Mouse (Mus musculus) liver, adult 2 months (tissue): ENCODE results near the gene Aspscr1. TPM values are rescaled to one million over a fixed set of nuclear protein-coding genes. Genes with fewer than 3 reads are reported as not detected.

ENCODE experiments used
- DNase-seq: peaks from one replicate; pipeline ENCODE4 v3.0.0-alpha.2; 2011; ENCODE audit warnings: low read depth, low spot score; ENCODE audit errors: extremely low read depth
- H3K27ac ChIP-seq: fragments of 200-500 bp; replicated peaks from 2 replicates; pipeline ENCODE4 v1.5.1; 2012; ENCODE audit warnings: low read depth, mild to moderate bottlenecking, control low read depth, inconsistent platforms, low read length; ENCODE audit not compliant: insufficient read depth
- H3K27me3 ChIP-seq: fragments of 200-500 bp; 2 replicates; pipeline ENCODE4 v1.6.1; 2012; ENCODE audit warnings: mild to moderate bottlenecking, moderate library complexity, low read length, inconsistent platforms; ENCODE audit not compliant: control insufficient read depth, insufficient read depth
- H3K36me3 ChIP-seq: fragments of 200-500 bp; 2 replicates; pipeline ENCODE4 v1.6.1; 2012; ENCODE audit warnings: low read length, inconsistent platforms; ENCODE audit not compliant: control insufficient read depth, insufficient read depth
- H3K4me1 ChIP-seq: fragments of 200-500 bp; 2 replicates; pipeline ENCODE4 v1.6.1; 2011; ENCODE audit warnings: low read length; ENCODE audit not compliant: control insufficient read depth, insufficient read depth
- H3K4me3 ChIP-seq: fragments of 200-500 bp; 2 replicates; pipeline ENCODE4 v1.5.1; 2011; ENCODE audit warnings: low read depth, mild to moderate bottlenecking, control low read depth, low read length, moderate library complexity; ENCODE audit not compliant: insufficient read depth
- H3K79me2 ChIP-seq: fragments of 200-500 bp; 2 replicates; pipeline ENCODE4 v1.6.1; 2012; ENCODE audit warnings: inconsistent platforms, mild to moderate bottlenecking, low read length, moderate library complexity; ENCODE audit not compliant: control insufficient read depth, insufficient read depth
- H3K9ac ChIP-seq: fragments of 200-500 bp; 2 replicates; pipeline ENCODE4 v1.6.1; 2012; ENCODE audit warnings: low read depth, mild to moderate bottlenecking, control low read depth, inconsistent platforms, low read length
- CTCF ChIP-seq: fragments of 200-500 bp; IDR thresholded peaks from 2 replicates; pipeline ENCODE4 v1.5.1; 2011; ENCODE audit warnings: low read depth, low read length, control low read depth
- POLR2A ChIP-seq: fragments of 200-500 bp; IDR thresholded peaks from 2 replicates; pipeline ENCODE4 v1.6.1; 2011; ENCODE audit warnings: low read length, control low read depth; ENCODE audit not compliant: insufficient read depth; ENCODE audit errors: extremely low read depth
- WGBS: fragments of 180-500 bp; shearing (Covaris S2); methylation state at CpG from one replicate; pipeline ENCODE4 v1.1.7; 2018; 5-methylcytosine and 5-hydroxymethylcytosine counted together
- polyA plus RNA-seq: library from polyadenylated mRNA; depleted of rRNA; stranded (reverse); fragments of >200 nt; gene quantifications from 2 replicates; pipeline ENCODE4 v1.2.3, GENCODE M21; 2012
- total RNA-seq: library from RNA; depleted of rRNA; stranded (reverse); fragments of >200 nt; gene quantifications from 2 replicates; pipeline ENCODE4 v1.2.3, GENCODE M21; 2014

Aspscr1 gene
- total and polyA plus RNA-seq, 2 experiments = 49.3 to 142 TPM

DNA sequence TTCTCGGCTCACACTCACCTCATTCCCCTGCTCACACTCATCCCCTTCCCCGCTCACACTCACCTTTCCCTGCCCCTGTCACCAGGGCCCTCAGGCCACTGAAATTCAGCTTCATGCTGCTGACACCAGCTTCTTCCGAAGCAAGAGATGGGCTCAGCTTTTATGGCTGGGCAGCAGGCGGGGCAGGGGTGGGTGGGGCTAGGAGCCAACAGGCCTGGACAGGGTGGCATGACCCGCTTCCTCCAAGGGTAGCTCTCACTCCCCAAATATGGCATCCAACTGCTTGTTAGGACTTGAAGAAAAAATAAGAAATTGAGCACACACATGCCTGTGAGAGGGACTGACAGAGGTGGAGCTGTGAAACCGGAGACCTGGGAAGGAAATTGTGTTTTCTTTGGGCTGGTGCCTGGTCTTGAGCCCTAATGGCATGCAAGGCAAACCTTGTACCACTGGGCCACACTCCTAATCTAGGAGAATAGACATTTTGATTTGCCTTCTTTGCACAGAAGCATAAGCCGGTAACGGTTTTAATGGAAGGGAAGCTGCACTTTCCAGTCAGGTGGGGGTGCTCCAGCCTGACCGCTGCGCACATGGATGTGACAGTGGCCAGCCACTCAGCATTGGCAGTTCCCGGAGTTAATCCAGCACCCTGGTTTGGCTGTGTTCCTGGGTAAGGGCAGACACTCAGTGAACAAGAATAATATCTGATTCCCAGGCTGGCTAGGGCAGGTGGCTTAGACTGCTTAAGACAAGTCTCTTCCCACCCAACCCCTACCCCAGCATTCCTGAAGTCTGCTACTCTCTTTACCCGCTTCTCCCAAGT is 59.3 kb downstream of the Aspscr1 start, which contains the start of gene Cbr2:
Cbr2 (minus strand) TSS at position 257 of the 823 bp plus-strand sequence.
- Histone ChIP-seq H3K27me3 (no peaks in the 10 kb centered on the region), H3K4me3 (no peak within 1 kb of the TSS), H3K36me3 (no peaks in the 10 kb centered on the region), H3K27ac (no peak within 1 kb of the TSS), H3K9ac (no peak within 1 kb of the TSS), H3K4me1 (peaks cover 3% of the 10 kb centered on the region; the same call in 1 of the 2 replicates), H3K79me2 (no peaks in the 10 kb centered on the region)
- WGBS = 88% methylated on average over 12 of the region's 12 CpGs
- no peak for DNase-seq
- TF ChIP-seq CTCF (no peak), POLR2A (no peak)

DNA sequence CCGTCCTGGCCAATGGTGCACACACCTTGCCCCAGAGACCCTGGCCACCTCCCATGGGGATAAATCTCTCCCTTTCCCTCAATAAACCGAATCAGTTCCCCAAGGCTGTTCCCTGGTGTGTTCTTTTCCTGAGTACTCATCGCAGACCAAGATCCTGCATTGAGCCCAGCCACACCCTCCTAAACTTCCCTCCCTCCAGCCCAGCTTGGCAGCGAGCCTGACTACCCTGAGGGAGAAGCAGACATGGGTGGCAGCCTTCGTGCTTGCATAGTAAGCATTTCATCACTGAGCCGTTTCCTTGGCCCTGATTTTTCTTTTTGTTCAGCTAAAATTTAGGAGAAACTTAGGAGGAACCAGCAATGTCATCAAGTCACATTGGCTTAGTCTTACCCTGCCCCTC is 60.7 kb downstream of the Aspscr1 start:
- DNase-seq = peak; percentile 38
- no peak for TF ChIP-seq CTCF
- no peak for TF ChIP-seq POLR2A

DNA sequence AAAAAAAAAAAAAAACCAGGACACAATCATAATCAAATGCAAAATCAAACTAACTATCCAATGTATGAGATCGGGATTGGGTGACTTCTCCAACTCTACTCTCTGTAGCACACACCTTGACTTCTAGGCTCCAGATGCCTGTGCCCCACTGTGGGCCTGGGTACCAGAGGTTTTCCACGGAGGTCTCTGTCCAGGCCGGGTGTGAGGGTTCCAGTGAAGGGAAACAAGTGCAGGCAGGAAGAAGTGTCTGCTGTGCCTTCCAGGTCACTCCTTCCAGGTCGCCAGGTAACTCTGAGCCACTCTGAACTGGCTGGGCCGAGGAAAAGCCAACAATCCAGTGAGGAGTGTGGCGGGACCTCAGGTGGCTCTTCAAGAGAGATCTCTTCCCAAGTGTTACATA is 63.7 kb downstream of the Aspscr1 start:
- Histone ChIP-seq H3K36me3 (no peaks in the 10 kb centered on the region), H3K4me1 (no peaks in the 10 kb centered on the region), H3K27me3 (no peaks in the 10 kb centered on the region), H3K79me2 (no peaks in the 10 kb centered on the region), H3K27ac (no peak overlapping the region), H3K9ac (no peak overlapping the region), H3K4me3 (no peak overlapping the region)
- no peak for TF ChIP-seq CTCF
- TF ChIP-seq POLR2A = no peak
- WGBS = 79% methylated on average over 6 of the region's 6 CpGs
- DNase-seq = no peak

More for the DNA sequence above, 60.7 kb downstream of the Aspscr1 start:
- Histone ChIP-seq H3K36me3 (no peaks in the 10 kb centered on the region), H3K4me3 (no peak overlapping the region), H3K27ac (no peak overlapping the region), H3K27me3 (no peaks in the 10 kb centered on the region), H3K9ac (no peak overlapping the region), H3K79me2 (no peaks in the 10 kb centered on the region), H3K4me1 (peaks cover 3% of the 10 kb centered on the region; the same call in 1 of the 2 replicates)
- 49% methylated on average over 6 of the region's 6 CpGs for WGBS

DNA sequence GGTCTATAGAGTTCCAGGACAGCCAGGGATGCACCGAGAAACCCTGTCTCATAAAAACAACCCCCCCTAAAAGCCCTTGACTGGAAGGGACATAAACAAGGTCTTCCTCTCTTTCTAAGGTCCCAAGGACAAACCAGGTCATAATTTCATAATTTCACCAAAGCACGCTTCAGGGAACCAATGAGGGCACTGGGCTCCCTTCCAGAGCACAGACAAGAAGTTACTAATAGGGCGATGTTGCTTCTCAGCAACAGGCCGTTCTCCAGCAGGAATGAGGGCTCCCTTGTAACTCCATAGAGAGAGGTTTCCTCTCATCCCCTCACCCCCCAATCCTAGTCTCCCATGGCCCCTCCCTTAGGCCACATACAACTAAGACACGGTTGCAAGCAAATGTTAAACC is 68.2 kb downstream of the Aspscr1 start:
- no peaks in the 10 kb centered on the region for H3K4me1 ChIP-seq
- WGBS = 89% methylated on average over 5 of the region's 5 CpGs
- no peaks in the 10 kb centered on the region for H3K36me3 ChIP-seq
- H3K4me3 ChIP-seq = no peak overlapping the region
- TF ChIP-seq CTCF (no peak), POLR2A (no peak)
- H3K27me3 ChIP-seq = no peaks in the 10 kb centered on the region
- H3K9ac ChIP-seq = no peak overlapping the region
- no peak overlapping the region for H3K27ac ChIP-seq
- DNase-seq = no peak
- no peaks in the 10 kb centered on the region for H3K79me2 ChIP-seq

DNA sequence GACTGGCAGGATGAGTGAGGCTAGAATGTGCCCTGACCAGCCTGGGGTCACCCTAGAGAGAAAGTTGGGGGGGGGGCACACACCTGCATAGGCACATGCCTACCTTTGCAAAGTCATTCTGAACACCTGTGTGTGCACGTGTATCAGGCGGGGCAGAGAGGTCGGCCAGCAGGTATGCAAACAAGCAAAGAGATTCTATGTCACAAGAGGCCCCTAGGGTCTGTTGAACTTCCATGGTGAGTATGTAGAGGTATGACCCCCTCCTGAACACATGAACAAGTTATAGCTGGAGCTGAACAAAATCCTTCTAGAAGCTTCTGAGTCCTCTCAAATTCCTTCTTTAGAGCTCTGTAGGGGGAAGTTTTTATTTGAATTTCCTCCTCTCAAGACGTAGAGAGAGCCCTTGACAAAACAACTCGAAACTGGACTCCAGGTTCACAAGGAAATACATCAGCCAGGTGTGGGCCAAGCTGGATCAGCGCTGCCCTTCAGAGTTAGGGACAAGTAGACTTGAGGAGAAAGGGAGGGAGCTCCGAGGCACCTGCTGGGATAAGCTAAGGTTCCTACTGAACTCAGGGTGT is 71.4 kb downstream of the Aspscr1 start:
- H3K4me1 ChIP-seq = no peaks in the 10 kb centered on the region
- H3K36me3 ChIP-seq = no peaks in the 10 kb centered on the region
- no peak for DNase-seq
- no peaks in the 10 kb centered on the region for H3K79me2 ChIP-seq
- H3K27ac ChIP-seq = no peak overlapping the region
- H3K4me3 ChIP-seq = no peak overlapping the region
- H3K27me3 ChIP-seq = no peaks in the 10 kb centered on the region
- TF ChIP-seq POLR2A (no peak), CTCF (no peak)
- 80% methylated on average over 7 of the region's 7 CpGs for WGBS
- H3K9ac ChIP-seq = no peak overlapping the region

DNA sequence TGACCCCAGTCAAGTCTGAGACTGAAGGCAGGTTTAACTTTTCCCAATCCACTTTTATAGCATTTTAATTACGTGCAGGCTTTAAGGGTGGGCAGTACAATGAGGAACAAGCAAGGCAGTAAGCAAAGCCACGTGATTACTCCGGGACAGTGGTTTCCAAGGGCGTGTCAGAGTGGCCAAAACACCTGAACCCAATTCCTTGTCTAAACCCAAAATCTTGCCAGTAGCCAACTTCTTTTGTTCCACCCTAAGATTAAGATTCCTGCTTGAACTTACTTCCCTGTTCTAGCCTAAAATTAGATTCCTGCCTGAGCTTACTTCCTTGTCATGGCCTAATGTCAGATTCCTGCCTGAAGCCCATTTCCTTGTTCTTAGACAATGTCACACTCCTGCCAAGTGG is 75.2 kb downstream of the Aspscr1 start:
- TF ChIP-seq POLR2A (no peak), CTCF (no peak)
- no peaks in the 10 kb centered on the region for H3K79me2 ChIP-seq
- WGBS = 79% methylated on average over 4 of the region's 4 CpGs
- H3K36me3 ChIP-seq = no peaks in the 10 kb centered on the region
- H3K4me1 ChIP-seq = no peaks in the 10 kb centered on the region
- H3K27me3 ChIP-seq = no peaks in the 10 kb centered on the region
- H3K27ac ChIP-seq = no peak overlapping the region
- H3K9ac ChIP-seq = no peak overlapping the region
- no peak overlapping the region for H3K4me3 ChIP-seq
- no peak for DNase-seq
